Mouse (Mus musculus): ENCODE measurements around the gene Esp23. TPM values are rescaled to one million over a fixed set of nuclear protein-coding genes. Genes with fewer than 3 reads are reported as not detected.
"Not testable (repeated sequence)": the region's sequence is repeated elsewhere in the genome, so short reads cannot be mapped to it uniquely, and the experiment has no call there.

Esp23 gene
- total RNA-seq (2021): not detected
- long read RNA-seq, experiment 1: 0 reads
- long read RNA-seq, experiment 2: 0 reads

GRCm38 (mm10) chr17:39076937-39077336 lies at the start of gene Esp23:
TSS of gene Esp23 (minus strand) at chr17:39077037.
- DNase-seq (ENCODE audit: low spot score in 2 of 2): no peak

GRCm38 (mm10) chr17:39107126-39107525 lies 30.3 kb upstream of the Esp23 start:
- not testable (repeated sequence) for DNase-seq (ENCODE audit: low spot score in 2 of 2)

- DNase-seq (ENCODE audit: low spot score in 2 of 2): no peak
These were observed 18.2 kb upstream of the Esp23 start, which contains the start of gene Esp22 for GRCm38 (mm10) chr17:39095034-39095433. TSS of gene Esp22 (plus strand) at chr17:39095334.

- DNase-seq (ENCODE audit: low spot score in 2 of 2): no peak
These were observed 13.2 kb downstream of the Esp23 start for GRCm38 (mm10) chr17:39063641-39064040.

GRCm38 (mm10) chr17:39043241-39043640 lies 33.6 kb downstream of the Esp23 start, which contains the start of gene Gm21903:
TSS of gene Gm21903 (minus strand) at chr17:39043341.
- DNase-seq (ENCODE audit: low spot score in 2 of 2): no peak

GRCm38 (mm10) chr17:39036395-39036794 lies 40.4 kb downstream of the Esp23 start, which contains the start of gene Esp24:
TSS of gene Esp24 (plus strand) at chr17:39036695.
- DNase-seq (ENCODE audit: low spot score in 2 of 2): not testable (repeated sequence)

Other genes starting within 250 kb of the Esp23 start
- not detected for gene Esp24, start 40.3 kb downstream of the Esp23 start, total RNA-seq (2021)
- not detected for gene Gm21903, start 33.7 kb downstream of the Esp23 start, total RNA-seq (2021)
- not detected for gene Esp22, start 18.3 kb upstream of the Esp23 start, total RNA-seq (2021)

All from gastrocnemius, postnatal 4 days (tissue).